Mouse (Mus musculus): ENCODE results near the gene Lsamp.

The Lsamp gene

GRCm38 (mm10) chr16:42032030-42032429 lies 2047.9 kb downstream of the Lsamp start:
- no peak for DNase-seq (ENCODE audit: low read depth, low spot score)

- no peak for DNase-seq (ENCODE audit: low read depth, low spot score)
Observed at GRCm38 (mm10) chr16:42033449-42033848, 2049.3 kb downstream of the Lsamp start.

- DNase-seq (ENCODE audit: low read depth, low spot score) = no peak
Observed at GRCm38 (mm10) chr16:42048138-42048537, 2064.0 kb downstream of the Lsamp start.

GRCm38 (mm10) chr16:42059927-42060326 lies 2075.8 kb downstream of the Lsamp start:
- DNase-seq (ENCODE audit: low read depth, low spot score) = no peak

GRCm38 (mm10) chr16:42074325-42074724 lies 2090.2 kb downstream of the Lsamp start:
- DNase-seq (ENCODE audit: low read depth, low spot score) = no peak

- DNase-seq (ENCODE audit: low read depth, low spot score) = no peak
Observed at GRCm38 (mm10) chr16:42079573-42079972, 2095.4 kb downstream of the Lsamp start.

GRCm38 (mm10) chr16:42081611-42082010 lies 2097.4 kb downstream of the Lsamp start:
- no peak for DNase-seq (ENCODE audit: low read depth, low spot score)

GRCm38 (mm10) chr16:42097510-42097909 lies 2113.3 kb downstream of the Lsamp start:
- DNase-seq (ENCODE audit: low read depth, low spot score) = no peak

GRCm38 (mm10) chr16:42102186-42102585 lies 2118.0 kb downstream of the Lsamp start:
- no peak for DNase-seq (ENCODE audit: low read depth, low spot score)

- DNase-seq (ENCODE audit: low read depth, low spot score) = no peak
Observed at GRCm38 (mm10) chr16:42102635-42103034, 2118.5 kb downstream of the Lsamp start.

- DNase-seq (ENCODE audit: low read depth, low spot score) = no peak
Observed at GRCm38 (mm10) chr16:42112251-42112650, 2128.1 kb downstream of the Lsamp start.

- no peak for DNase-seq (ENCODE audit: low read depth, low spot score)
Observed at GRCm38 (mm10) chr16:42113246-42113645, 2129.1 kb downstream of the Lsamp start.

- DNase-seq (ENCODE audit: low read depth, low spot score) = no peak
Observed at GRCm38 (mm10) chr16:42121788-42122187, 2137.6 kb downstream of the Lsamp start.

GRCm38 (mm10) chr16:42123826-42124225 lies 2139.7 kb downstream of the Lsamp start:
- no peak for DNase-seq (ENCODE audit: low read depth, low spot score)

- DNase-seq (ENCODE audit: low read depth, low spot score) = no peak
Observed at GRCm38 (mm10) chr16:42126061-42126460, 2141.9 kb downstream of the Lsamp start.

- DNase-seq (ENCODE audit: low read depth, low spot score) = no peak
Observed at GRCm38 (mm10) chr16:42147164-42147563, 2163.0 kb downstream of the Lsamp start.

- no peak for DNase-seq (ENCODE audit: low read depth, low spot score)
Observed at GRCm38 (mm10) chr16:42149216-42149942, 2165.2 kb downstream of the Lsamp start.

- DNase-seq (ENCODE audit: low read depth, low spot score) = no peak
Observed at GRCm38 (mm10) chr16:42152640-42153039, 2168.5 kb downstream of the Lsamp start.

GRCm38 (mm10) chr16:42157816-42158215 lies 2173.7 kb downstream of the Lsamp start:
- no peak for DNase-seq (ENCODE audit: low read depth, low spot score)

- DNase-seq (ENCODE audit: low read depth, low spot score) = peak; percentile 34
Observed at GRCm38 (mm10) chr16:42164941-42165340, 2180.8 kb downstream of the Lsamp start.

GRCm38 (mm10) chr16:42168292-42168691 lies 2184.1 kb downstream of the Lsamp start:
- no peak for DNase-seq (ENCODE audit: low read depth, low spot score)

GRCm38 (mm10) chr16:42169447-42170140 lies 2185.4 kb downstream of the Lsamp start:
- peak; percentile 36 for DNase-seq (ENCODE audit: low read depth, low spot score)

- peak; percentile 31 for DNase-seq (ENCODE audit: low read depth, low spot score)
Observed at GRCm38 (mm10) chr16:42172476-42172875, 2188.3 kb downstream of the Lsamp start.
